Mouse (Mus musculus) MEL (cell line): ENCODE measurements around the gene Fgfr3. TPM values are rescaled to one million over a fixed set of nuclear protein-coding genes. Genes with fewer than 3 reads are reported as not detected.

ENCODE experiments used
- DNase-seq: peaks from one replicate; pipeline ENCODE4 v3.0.0; 2011; ENCODE audit warnings: low read depth, low spot score
- H3K27ac ChIP-seq: 2 replicates; pipeline ENCODE4 v1.5.1; 2012; ENCODE audit warnings: low read depth, mild to moderate bottlenecking, control low read depth, low read length, moderate library complexity; ENCODE audit not compliant: control insufficient read depth
- H3K27me3 ChIP-seq, 2 experiments: fragments of 150-350 bp in 1 of 2; sonication (generic) in 1 of 2; 2 replicates each; pipeline ENCODE4 v1.6.1; 2012; ENCODE audit warnings: low read length in 2 of 2, mild to moderate bottlenecking in 2 of 2, improper control_type of control experiment in 1 of 2, moderate library complexity in 1 of 2; ENCODE audit not compliant: insufficient read depth in 2 of 2, control insufficient read depth in 1 of 2
- H3K36me3 ChIP-seq, 2 experiments: 2 replicates each; pipeline ENCODE4 v1.6.1; 2012 to 2014; ENCODE audit warnings: low read length in 2 of 2, improper control_type of control experiment in 1 of 2, inconsistent platforms in 1 of 2, mild to moderate bottlenecking in 1 of 2; ENCODE audit not compliant: insufficient read depth in 2 of 2, control insufficient read depth in 1 of 2
- H3K4me1 ChIP-seq, 2 experiments: fragments of 150-350 bp in 1 of 2; sonication (generic) in 1 of 2; 2 replicates each; pipeline ENCODE4 v1.6.1; 2012; ENCODE audit warnings: low read length in 2 of 2, improper control_type of control experiment in 1 of 2, mild to moderate bottlenecking in 1 of 2; ENCODE audit not compliant: insufficient read depth in 2 of 2, control insufficient read depth in 1 of 2
- H3K4me3 ChIP-seq, 2 experiments: fragments of 150-350 bp in 1 of 2; sonication (generic) in 1 of 2; 2 replicates each; pipeline ENCODE4 v1.5.1; 2012; ENCODE audit warnings: low read depth in 2 of 2, low read length in 2 of 2, mild to moderate bottlenecking in 2 of 2, moderate library complexity in 2 of 2, control low read depth in 1 of 2, improper control_type of control experiment in 1 of 2; ENCODE audit not compliant: control insufficient read depth in 1 of 2, insufficient read depth in 1 of 2
- H3K79me2 ChIP-seq: 2 replicates; pipeline ENCODE4 v1.6.1; 2012; ENCODE audit warnings: mild to moderate bottlenecking, low read length, moderate library complexity; ENCODE audit not compliant: control insufficient read depth, poor library complexity, insufficient read depth
- H3K9ac ChIP-seq: 2 replicates; pipeline ENCODE4 v1.6.1; 2012; ENCODE audit warnings: low read depth, mild to moderate bottlenecking, control low read depth, low read length, moderate library complexity; ENCODE audit not compliant: control insufficient read depth, poor library complexity, severe bottlenecking
- H3K9me3 ChIP-seq: fragments of 150-350 bp; sonication (generic); replicated peaks from 2 replicates; pipeline ENCODE4 v1.6.1; 2012; ENCODE audit warnings: mild to moderate bottlenecking, low read length, improper control_type of control experiment, moderate library complexity; ENCODE audit not compliant: insufficient read depth
- CHD2 ChIP-seq: IDR thresholded peaks from 2 replicates; pipeline ENCODE4 v1.6.1; 2011; ENCODE audit warnings: low read length, improper control_type of control experiment
- E2F4 ChIP-seq: IDR thresholded peaks from 2 replicates; pipeline ENCODE4 v1.6.1; 2011; ENCODE audit warnings: low read depth, low read length, improper control_type of control experiment, borderline replicate concordance
- ELF1 ChIP-seq: IDR thresholded peaks from 2 replicates; pipeline ENCODE4 v1.6.1; 2014; ENCODE audit warnings: low read depth, mild to moderate bottlenecking, inconsistent platforms, low read length, improper control_type of control experiment, moderate library complexity
- EP300 ChIP-seq, 2 experiments: IDR thresholded peaks; 2 replicates each; pipeline ENCODE4 v1.6.1; 2011; ENCODE audit warnings: improper control_type of control experiment in 2 of 2, low read length in 2 of 2, low read depth in 1 of 2, mild to moderate bottlenecking in 1 of 2
- ETS1 ChIP-seq: IDR thresholded peaks from 2 replicates; pipeline ENCODE4 v1.6.1; 2012; ENCODE audit warnings: low read depth, mild to moderate bottlenecking, inconsistent platforms, low read length, improper control_type of control experiment, moderate library complexity
- GABPA ChIP-seq: IDR thresholded peaks from 2 replicates; pipeline ENCODE4 v1.6.1; 2012; ENCODE audit warnings: low read depth, mild to moderate bottlenecking, inconsistent platforms, low read length, improper control_type of control experiment, moderate library complexity
- GATA1 ChIP-seq: IDR thresholded peaks from 2 replicates; pipeline ENCODE4 v1.6.1; 2011; ENCODE audit warnings: low read depth, low read length, improper control_type of control experiment
- KAT2A ChIP-seq: conservative IDR thresholded peaks from 2 replicates; pipeline ENCODE4 v1.6.1; 2012; ENCODE audit warnings: low read depth, low read length, improper control_type of control experiment, inconsistent platforms
- MAFK ChIP-seq: IDR thresholded peaks from 2 replicates; pipeline ENCODE4 v1.6.1; 2011; ENCODE audit warnings: low read depth, mild to moderate bottlenecking, low read length, improper control_type of control experiment, borderline replicate concordance
- MAX ChIP-seq: IDR thresholded peaks from 2 replicates; pipeline ENCODE4 v1.6.1; 2011; ENCODE audit warnings: low read length, improper control_type of control experiment
- MXI1 ChIP-seq: IDR thresholded peaks from 2 replicates; pipeline ENCODE4 v1.6.1; 2011; ENCODE audit warnings: mild to moderate bottlenecking, low read depth, low read length, improper control_type of control experiment
- MYB ChIP-seq: IDR thresholded peaks from 2 replicates; pipeline ENCODE4 v1.6.1; 2011; ENCODE audit warnings: mild to moderate bottlenecking, low read depth, low read length, improper control_type of control experiment
- NRF1 ChIP-seq: IDR thresholded peaks from 2 replicates; pipeline ENCODE4 v1.6.1; 2014; ENCODE audit warnings: low read depth, mild to moderate bottlenecking, inconsistent platforms, low read length, improper control_type of control experiment, moderate library complexity; ENCODE audit not compliant: poor library complexity, insufficient read depth, severe bottlenecking
- POLR2AphosphoS5 ChIP-seq: IDR thresholded peaks from 2 replicates; pipeline ENCODE4 v1.6.1; 2012; ENCODE audit warnings: low read depth, borderline replicate concordance, mild to moderate bottlenecking, inconsistent platforms, low read length, moderate library complexity, mixed read lengths
- RCOR1 ChIP-seq: IDR thresholded peaks from 2 replicates; pipeline ENCODE4 v1.6.1; 2012; ENCODE audit warnings: low read depth, mild to moderate bottlenecking, inconsistent platforms, low read length, improper control_type of control experiment
- SIN3A ChIP-seq: IDR thresholded peaks from 2 replicates; pipeline ENCODE4 v1.6.1; 2012; ENCODE audit warnings: low read length, improper control_type of control experiment, inconsistent platforms
- SMC3 ChIP-seq: IDR thresholded peaks from 2 replicates; pipeline ENCODE4 v1.6.1; 2011; ENCODE audit warnings: low read depth, low read length, improper control_type of control experiment
- TAL1 ChIP-seq: IDR thresholded peaks from 2 replicates; pipeline ENCODE4 v1.6.1; 2012; ENCODE audit warnings: mild to moderate bottlenecking, inconsistent platforms, low read length, moderate library complexity, mixed read lengths
- TCF12 ChIP-seq: IDR thresholded peaks from 2 replicates; pipeline ENCODE4 v1.6.1; 2014; ENCODE audit warnings: low read depth, mild to moderate bottlenecking, inconsistent platforms, low read length, improper control_type of control experiment, moderate library complexity
- UBTF ChIP-seq: IDR thresholded peaks from 2 replicates; pipeline ENCODE4 v1.6.1; 2012; ENCODE audit warnings: low read depth, mild to moderate bottlenecking, inconsistent platforms, low read length, improper control_type of control experiment, moderate library complexity, borderline replicate concordance; ENCODE audit not compliant: insufficient read depth
- USF2 ChIP-seq, 2 experiments: IDR thresholded peaks; 2 replicates each; pipeline ENCODE4 v1.6.1; 2011 to 2012; ENCODE audit warnings: improper control_type of control experiment in 2 of 2, low read length in 2 of 2, borderline replicate concordance in 1 of 2, inconsistent platforms in 1 of 2, low read depth in 1 of 2, mild to moderate bottlenecking in 1 of 2; ENCODE audit not compliant: insufficient read depth in 1 of 2
- ZC3H11A ChIP-seq: IDR thresholded peaks from 2 replicates; pipeline ENCODE4 v1.6.1; 2012; ENCODE audit warnings: low read depth, mild to moderate bottlenecking, inconsistent platforms, low read length, improper control_type of control experiment
- ZKSCAN1 ChIP-seq: IDR thresholded peaks from 2 replicates; pipeline ENCODE4 v1.6.1; 2012; ENCODE audit warnings: low read depth, mild to moderate bottlenecking, inconsistent platforms, low read length, improper control_type of control experiment, moderate library complexity
- polyA plus RNA-seq, 2 experiments: library from polyadenylated mRNA; stranded (reverse) in 1 of 2; unstranded in 1 of 2; fragments of >175 nt in 1 of 2; fragments of >200 nt in 1 of 2; gene quantifications; 2 replicates each; pipeline versions ENCODE4 v1.2.1 to v1.2.4; 2012; ENCODE audit warnings: low replicate concordance in 2 of 2, low read depth in 1 of 2; ENCODE audit not compliant: insufficient read length in 2 of 2, insufficient read depth in 1 of 2, missing spikeins in 1 of 2
- total RNA-seq: library from RNA; depleted of rRNA; stranded (reverse); fragments of 300-350 nt; gene quantifications from 2 replicates; pipeline ENCODE4 v1.2.3, GENCODE M21; 2012

Fgfr3 gene
- total and polyA plus RNA-seq, 3 experiments = 6.0 to 10.2 TPM; not detected in 1

DNA sequence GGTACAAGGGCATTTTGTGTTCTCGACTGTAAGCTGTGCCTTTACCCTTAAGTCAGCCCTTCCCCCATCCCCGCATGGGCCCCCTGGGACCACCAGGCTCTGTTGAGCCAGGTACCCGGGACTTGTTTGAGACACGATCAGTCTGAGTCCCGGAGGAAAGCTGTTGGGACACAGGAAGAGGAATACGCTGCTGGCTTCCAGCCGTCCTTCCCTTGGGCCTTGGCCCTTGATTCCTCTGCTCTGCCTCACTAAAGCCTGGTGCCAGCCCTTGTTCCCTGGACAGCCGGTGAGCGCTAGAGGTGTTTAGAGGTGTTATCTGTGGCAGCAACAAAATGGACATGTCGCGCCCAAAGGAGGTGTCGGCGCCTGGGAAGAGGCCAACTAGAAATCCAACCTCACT is 21.5 kb upstream of the Fgfr3 start:
- TF ChIP-seq GABPA (no peak), ZKSCAN1 (no peak), EP300 (IDR thresholded peaks at IDR 0.05; ENCODE audit: low read depth in 1 of 2, low read length in 2 of 2) (no peak), MAFK (no peak), SIN3A (no peak), ELF1 (no peak), GATA1 (no peak), POLR2AphosphoS5 (no peak), CHD2 (no peak), RCOR1 (no peak), ETS1 (no peak), TCF12 (no peak), SMC3 (no peak), TAL1 (no peak), USF2 (IDR thresholded peaks at IDR 0.05; ENCODE audit: borderline replicate concordance in 1 of 2, insufficient read depth in 1 of 2, low read depth in 1 of 2, low read length in 2 of 2) (no peak), MXI1 (no peak), KAT2A (no peak), MYB (no peak)
- no peaks in the 10 kb centered on the region for H3K36me3 ChIP-seq
- no peak for DNase-seq
- H3K27me3 ChIP-seq = peaks cover 0 to 11% of the 10 kb centered on the region in 2 experiments
- no peaks in the 10 kb centered on the region for H3K9me3 ChIP-seq
- H3K27ac ChIP-seq = no peak overlapping the region
- H3K4me1 ChIP-seq = no peaks in the 10 kb centered on the region
- H3K4me3 ChIP-seq = no peak overlapping the region
- H3K79me2 ChIP-seq = no peaks in the 10 kb centered on the region
- H3K9ac ChIP-seq = no peak overlapping the region

DNA sequence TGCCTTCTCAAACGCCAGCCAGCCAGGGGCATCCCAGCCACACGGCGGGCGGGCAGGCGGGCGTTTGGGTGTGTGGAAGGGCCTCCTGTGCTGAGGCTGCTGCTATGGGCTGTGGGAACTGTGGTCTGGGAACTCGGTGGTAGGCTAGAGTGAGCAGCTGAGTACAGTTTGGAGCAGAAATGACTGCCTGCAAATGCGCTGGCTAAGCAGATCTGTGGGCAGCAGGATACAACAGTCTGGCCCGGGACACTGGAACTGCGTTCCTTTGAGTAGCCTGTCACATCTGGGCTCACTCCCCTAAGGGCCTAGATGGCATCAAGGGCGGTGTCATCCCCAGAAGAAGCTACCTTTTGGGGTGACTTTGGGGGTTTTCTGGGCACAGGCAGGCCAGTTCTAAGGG is 19.6 kb upstream of the Fgfr3 start:
- no peaks in the 10 kb centered on the region for H3K79me2 ChIP-seq
- no peak overlapping the region for H3K9ac ChIP-seq
- no peaks in the 10 kb centered on the region; a peak in 1 of 4 replicates for H3K27me3 ChIP-seq
- no peaks in the 10 kb centered on the region for H3K9me3 ChIP-seq
- no peak overlapping the region for H3K27ac ChIP-seq
- no peak overlapping the region for H3K4me3 ChIP-seq
- peaks cover 0 to 10% of the 10 kb centered on the region in 2 experiments; a peak in 2 of 4 replicates for H3K36me3 ChIP-seq
- TF ChIP-seq TCF12 (no peak), KAT2A (no peak), NRF1 (no peak), UBTF (no peak), SMC3 (no peak), E2F4 (no peak), RCOR1 (no peak), MAX (no peak), ZC3H11A (no peak)
- H3K4me1 ChIP-seq = peaks cover 0 to 12% of the 10 kb centered on the region in 2 experiments; a peak in 2 of 4 replicates
- no peak for DNase-seq
